Mouse (Mus musculus): ENCODE data around the gene Hoxb8.
A peak's percentile ranks its signal among the peaks of the same experiment; 100 is the strongest.

Hoxb8 gene

DNA sequence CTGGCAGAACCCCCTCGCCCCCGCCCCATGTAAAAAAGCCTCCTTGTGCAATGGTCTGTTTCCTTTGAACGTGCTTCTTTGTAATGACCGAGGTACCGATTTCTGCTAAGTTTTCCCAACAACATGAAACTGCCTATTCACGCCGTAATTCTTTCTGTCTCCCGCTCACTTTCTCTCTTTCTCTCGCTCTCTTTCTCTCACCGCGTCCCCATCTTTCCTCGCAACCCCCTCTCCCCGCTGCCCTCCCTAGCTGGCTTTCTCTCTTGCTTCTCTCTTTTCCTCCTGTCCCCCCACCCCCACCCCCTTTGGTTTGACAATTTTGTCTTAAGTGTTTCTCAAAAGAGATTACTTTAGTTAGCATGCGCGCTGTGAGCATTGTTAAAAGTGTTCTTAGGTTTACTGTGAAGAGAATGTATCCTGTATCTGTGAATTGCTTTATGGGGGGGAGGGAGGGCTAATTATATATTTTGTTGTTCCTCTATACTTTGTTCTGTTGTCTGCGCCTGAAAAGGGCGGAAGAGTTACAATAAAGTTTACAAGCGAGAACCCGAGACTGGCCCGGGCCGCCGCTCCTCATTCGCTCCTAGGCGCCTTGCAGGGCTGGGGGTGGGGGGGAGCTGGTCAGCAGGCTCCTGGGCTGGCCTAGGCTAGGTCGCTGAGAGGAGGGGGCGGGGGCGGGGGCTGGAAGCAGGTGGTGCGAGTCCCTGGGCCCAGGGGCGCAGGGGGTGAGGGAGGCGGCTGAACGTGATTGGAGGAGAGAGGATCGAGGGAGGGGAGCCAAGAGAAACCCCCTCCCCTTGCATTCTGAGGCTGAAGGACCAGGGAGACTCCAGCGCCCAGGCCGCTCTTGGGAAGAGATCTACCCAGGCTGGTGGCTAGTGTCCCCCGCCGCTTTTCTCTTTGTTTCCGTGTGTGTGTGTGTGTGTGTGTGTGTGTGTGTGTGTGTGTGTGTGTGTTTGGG is 3.3 kb downstream of the Hoxb8 start:
- DNase-seq (ENCODE audit: low spot score in 2 of 2), result no peak

DNA sequence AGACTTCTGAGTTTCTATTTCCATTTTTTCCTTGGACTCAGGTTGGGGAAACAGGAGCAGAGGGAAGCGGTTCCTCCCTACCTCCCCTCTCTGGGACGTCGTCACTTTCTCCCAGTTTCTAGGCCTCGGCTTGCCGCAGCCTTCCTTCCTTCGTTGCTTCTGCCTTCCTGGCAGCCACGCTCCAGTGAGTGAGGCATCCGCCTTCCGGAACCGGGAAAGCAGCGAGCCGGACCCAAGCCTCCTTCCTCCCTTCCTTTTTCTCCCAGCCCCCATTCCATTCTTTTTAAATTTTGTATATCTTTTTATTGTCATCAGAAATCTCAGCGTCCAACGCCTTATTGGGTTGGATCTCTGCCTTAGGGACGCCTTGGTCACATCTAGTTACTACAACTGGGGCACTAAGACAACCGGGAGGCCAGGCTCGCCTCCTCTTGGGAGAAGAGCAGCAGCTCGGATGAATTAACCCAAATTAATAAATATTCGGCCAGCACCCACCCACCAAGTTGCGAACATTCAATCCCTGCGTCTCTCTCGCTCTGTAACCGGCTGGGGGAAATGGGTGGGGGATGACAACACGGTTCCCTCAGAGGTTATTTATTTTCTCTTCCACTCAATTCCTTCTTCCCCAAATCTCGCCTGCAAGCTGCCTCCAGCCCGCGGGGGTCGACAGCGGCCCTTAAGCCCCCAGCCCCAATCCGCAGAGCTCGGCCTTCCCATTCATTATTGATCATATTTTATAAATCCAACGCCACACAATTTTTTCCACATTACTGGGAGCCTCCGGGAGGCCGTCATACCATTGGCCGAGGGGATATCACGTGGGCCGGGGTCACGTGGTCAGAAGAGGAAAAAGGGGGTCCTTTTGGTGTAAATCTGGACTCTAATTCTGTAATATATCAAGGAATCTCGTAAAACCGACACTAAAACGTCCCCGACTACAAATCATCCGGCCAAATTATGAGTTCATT is 4.3 kb downstream of the Hoxb8 start, which contains the start of gene Hoxb7:
TSS of gene Hoxb7 (plus strand) at position 853 of the 968 bp plus-strand sequence.
- DNase-seq (ENCODE audit: low spot score in 2 of 2), result no peak

DNA sequence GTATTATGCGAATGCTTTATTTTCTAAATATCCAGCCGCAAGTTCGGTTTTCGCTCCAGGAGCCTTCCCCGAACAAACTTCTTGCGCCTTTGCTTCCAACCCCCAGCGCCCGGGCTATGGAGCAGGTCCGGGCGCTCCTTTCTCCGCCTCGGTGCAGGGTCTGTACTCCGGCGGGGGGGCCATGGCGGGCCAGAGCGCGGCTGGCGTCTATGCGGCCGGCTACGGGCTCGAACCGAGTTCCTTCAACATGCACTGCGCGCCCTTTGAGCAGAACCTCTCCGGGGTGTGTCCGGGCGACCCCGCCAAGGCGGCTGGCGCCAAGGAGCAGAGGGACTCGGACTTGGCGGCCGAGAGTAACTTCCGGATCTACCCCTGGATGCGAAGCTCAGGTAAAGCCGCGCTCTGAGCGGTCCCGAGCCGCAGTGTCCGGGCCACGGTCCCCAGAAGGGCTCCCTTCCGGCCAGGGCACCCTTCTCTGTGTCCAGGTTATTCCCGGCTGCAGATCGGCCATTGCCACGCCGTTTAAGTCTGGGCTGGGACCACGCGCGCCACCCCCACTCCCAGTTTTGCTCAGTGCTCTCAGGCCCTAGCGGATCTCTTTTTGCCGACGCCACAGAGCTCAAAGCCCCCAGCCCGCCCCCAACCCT is 5.2 kb downstream of the Hoxb8 start:
- DNase-seq (ENCODE audit: low spot score in 2 of 2), result no peak

DNA sequence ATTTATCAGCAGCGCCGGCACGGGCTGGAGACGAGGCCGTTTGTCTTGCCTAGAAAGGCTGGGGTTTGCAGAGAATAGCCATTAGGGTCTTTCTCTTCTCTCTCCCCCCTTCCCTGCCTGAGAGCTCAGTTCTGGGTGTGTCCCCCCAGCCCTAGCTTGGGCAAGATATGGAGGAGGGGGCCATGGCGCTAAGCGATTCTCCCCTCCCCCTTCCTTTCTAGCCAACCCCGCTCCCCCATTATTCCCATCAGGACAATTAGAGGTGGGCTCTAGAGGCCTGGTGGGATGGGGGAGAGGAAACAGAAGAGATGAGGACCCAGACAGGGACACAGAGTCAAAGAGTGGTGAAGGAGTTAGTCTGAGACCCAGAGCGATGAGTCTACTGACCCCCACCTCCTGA is 5.7 kb downstream of the Hoxb8 start:
- no peak for DNase-seq (ENCODE audit: low spot score in 2 of 2)

DNA sequence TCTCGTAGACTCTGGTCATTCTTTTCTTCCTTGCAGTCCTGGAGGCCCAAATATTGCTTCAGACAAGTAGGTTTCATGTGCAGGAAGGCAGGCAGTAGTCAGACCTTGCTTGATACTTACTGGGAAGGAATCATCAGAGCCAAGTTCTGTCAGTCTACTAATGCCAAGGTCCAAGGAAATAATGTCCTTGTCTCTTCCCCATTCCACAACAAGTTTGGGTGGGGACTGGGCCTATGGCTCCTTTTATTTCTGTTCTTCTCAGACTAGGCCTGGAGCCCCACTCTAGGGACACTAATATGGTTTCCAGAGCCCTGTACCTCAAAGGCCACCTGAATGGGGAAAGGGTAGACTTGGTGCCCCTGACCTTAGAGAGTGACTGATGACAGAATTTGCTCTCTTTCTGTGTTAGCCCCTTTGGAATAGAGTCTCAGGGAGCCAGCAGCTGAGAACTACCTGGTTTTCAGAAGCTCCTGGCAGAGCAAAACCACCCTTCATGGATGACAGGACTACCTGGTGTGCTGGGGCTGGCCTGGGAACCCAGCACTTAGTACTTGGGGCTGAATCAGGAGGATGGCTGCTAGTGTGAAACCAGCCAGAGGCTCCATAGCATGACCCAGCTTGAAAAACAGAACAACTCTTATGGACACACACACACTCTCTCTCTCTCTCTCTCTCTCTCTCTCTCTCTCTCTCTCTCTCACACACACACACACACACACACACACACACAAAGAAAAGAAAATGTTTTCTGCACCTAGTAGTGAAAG is 6.9 kb downstream of the Hoxb8 start:
- DNase-seq (ENCODE audit: low spot score in 2 of 2), result no peak

DNA sequence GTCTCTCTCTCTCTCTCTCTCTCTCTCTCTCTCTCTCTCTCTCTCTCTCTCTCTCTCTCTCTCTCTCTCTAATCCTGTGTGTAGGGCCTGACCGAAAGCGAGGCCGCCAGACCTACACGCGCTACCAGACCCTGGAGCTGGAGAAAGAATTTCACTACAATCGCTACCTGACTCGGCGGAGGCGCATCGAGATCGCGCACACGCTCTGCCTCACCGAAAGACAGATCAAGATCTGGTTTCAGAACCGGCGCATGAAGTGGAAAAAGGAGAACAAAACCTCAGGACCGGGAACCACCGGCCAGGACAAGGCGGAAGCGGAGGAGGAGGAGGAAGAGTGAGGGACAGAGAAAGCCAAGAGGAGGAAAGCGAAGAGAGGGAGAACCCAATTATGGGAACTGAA is 7.6 kb downstream of the Hoxb8 start:
- no peak for DNase-seq (ENCODE audit: low spot score in 2 of 2)

DNA sequence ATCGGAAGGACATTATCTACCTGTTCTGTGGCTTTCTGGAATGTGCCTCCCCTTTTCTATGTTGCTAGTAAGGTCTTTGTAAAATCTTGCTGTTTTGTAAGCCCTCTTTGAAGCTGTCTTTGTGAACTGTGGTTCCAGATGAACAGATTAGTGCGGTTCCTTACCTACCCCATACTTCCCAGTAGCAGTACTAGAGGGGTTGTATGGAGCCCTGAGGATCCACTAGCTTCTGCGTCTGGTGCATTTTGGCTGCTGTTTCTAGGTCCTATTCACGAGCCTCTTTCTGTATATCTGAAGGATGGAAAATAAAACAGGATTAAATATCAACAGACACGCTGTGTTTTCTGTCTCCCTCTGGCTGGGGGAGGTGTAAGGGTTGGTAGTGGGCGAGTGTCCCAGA is 8.1 kb downstream of the Hoxb8 start:
- no peak for DNase-seq (ENCODE audit: low spot score in 2 of 2)

DNA sequence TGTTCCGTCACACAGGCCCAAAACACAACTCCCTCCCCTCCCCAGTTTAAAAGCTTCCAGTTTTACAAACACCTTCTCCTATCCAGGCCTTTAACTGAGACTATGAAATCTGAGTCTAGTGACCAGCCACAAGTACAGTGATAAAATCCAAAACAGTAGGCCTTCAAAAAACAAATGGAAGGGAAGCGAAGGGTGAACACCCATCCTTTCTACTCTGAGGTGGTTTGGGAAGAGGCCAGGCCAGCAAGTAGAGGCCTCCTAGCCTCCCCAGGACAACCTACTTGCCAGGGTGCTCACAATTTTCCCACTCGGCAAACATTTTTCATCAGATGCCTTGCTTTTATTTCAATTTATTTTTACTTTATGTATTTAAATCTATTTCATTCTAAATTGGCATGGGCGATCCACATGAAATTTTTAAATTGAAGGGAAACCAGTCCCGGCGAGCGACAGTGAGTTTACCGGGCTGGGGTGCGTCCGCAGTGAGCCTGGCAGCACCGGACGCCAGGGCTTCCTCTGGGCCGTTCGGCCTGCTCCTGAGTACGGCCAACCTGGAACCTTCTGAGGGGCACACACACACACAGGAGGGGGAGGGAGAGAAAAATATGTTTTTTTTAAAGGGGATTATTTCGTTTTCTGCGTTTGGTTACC is 9.1 kb downstream of the Hoxb8 start:
- no peak for DNase-seq (ENCODE audit: low spot score in 2 of 2)

DNA sequence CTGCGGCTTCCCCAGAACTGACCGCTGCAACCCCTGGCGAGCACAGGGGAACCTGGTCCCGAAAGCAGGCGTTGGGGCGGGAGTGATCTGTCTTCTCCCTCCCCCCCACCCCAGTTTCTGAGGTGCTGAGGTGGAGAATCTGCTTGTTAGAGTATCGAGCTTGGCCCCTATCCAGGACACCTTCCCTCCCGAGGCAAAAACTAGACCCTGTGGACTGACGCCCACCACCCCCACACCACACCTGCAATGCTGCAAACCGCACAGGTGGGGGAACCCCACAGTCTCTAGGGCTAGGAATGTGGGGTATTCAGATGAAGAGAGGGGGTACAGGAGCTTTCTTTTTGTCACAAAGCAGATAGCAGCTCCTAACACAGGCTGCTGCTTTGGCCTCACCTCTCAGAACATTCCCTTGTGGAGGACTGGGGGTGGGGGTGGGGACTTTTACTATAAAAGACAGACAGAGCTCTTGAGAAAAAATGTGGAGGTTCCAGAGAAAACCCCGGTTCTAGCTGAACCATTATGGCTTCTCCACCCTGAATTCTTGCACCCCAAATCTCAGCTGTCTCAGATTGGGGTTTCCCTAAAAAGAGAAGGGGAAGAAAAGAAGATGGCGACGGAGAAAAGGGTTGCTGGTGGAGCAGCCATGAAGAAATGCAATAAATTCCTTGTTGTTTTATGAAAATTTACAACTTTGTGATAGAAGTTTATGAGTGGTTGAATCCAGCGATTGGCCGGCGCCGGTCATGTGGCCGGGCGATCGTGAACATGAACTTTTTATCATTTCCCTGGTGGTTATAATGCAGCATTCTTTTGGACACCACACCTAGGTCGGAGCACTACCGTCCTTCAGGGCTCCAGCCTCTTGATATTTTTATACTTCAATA is 10.2 kb downstream of the Hoxb8 start, which contains the start of gene Hoxb6:
TSS of gene Hoxb6 (plus strand) at position 796 of the 884 bp plus-strand sequence.
- DNase-seq (ENCODE audit: low spot score in 2 of 2), result no peak

DNA sequence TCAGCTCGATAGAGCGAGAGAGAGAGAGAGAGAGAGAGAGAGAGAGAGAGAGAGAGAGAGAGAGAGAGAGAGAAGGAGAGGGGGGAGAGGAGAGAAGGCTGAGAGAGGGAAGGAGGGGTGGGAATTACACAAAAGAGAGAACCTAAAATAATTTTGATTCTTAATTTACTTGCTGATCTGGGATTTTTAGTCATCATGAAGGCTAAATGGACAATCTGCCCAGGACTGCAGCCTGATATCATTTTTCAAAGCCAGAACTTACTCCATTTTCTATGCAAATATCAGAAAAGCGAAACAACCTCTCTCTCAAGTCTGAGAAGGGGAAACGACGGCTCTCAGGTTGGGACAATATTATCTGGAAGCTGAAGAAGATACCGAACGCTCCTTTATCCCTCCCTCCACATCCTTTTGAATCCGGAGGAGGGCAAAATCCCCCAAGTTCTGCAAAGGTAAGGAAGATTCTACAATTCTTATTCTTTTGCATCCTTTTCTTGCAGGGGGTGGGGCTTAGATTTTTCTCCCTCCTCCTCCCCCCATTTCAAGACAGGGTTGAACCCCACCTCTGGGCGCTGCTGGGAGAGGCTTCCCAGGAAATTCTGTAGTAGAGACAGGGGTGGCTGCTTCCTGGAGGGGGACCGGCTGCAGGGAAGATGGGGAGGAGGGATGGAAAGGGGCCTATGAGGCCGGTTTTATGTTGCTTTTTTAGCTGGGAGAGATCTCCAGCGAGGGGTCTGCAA is 11.0 kb downstream of the Hoxb8 start:
- DNase-seq (ENCODE audit: low spot score in 2 of 2), result no peak

DNA sequence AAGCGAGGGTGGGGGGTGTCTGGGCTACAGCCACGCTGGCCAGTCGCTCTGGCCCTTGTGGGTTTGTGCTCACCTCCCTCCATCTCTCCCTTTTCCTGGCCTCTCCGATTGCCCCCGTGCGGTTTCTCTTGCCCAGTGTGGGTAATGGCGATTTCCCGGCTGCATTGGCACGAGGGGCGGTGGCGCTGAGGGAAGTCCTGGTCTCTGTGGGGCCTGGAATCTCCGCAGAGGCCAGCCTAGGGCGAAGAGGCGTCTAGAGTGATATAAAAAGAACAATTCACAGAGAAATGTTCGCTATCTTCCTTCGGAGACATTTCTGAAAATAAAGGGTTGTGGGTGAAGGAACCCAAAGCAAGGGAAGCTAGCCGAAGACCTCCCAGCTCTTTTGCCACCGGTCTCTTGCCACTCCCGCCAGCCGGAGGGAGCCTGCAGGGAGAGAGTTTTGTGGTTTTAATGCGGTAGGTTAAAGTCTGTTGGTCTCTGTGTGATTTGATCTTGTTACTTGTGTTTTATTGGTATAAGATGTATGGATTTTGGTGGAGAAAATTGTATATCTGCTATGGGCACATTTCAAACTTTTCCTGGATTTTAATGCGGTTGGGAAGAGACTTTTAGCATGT is 11.7 kb downstream of the Hoxb8 start:
- no peak for DNase-seq (ENCODE audit: low spot score in 2 of 2)

DNA sequence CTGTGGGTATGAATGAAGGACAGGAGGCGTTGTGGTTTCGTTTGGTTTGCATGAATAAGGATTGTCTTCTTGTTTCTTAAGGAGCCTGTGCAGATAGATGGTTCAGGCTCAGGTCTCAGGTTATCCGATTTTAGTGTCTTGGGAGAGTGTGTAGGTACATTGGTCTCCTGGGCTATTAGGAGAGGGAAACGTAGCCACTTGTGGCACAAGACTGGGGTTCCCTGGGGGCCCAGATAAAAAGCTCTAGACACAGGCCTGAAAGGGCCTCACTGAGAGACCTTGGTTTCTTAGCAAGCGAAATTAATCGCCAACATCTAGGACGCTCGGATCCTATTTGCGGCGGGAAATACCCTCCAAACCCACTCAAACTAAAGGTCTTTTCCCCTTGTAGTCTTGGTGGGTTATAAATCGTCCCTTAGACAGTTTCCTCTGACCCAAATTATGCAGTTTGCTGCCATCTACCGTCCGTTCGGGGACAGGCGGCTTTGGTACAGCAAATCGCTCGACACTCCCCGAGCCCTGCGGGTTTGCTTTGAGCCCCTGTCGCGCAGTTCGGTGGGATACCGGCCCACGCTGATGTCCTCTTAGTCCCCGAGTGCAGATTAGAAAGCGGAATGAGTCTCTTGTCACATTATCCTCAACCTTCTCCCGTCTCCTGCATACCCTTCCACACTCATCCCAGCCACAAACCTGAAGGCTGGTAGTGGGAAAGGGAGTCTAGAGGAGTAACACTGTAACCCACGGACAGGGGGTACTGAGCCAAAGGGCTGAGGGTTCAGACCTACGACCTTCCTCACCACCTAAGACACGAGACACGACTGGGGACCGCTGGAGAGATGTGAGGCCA is 12.8 kb downstream of the Hoxb8 start:
- DNase-seq (ENCODE audit: low spot score in 2 of 2), result peak; percentile 39 to 40

DNA sequence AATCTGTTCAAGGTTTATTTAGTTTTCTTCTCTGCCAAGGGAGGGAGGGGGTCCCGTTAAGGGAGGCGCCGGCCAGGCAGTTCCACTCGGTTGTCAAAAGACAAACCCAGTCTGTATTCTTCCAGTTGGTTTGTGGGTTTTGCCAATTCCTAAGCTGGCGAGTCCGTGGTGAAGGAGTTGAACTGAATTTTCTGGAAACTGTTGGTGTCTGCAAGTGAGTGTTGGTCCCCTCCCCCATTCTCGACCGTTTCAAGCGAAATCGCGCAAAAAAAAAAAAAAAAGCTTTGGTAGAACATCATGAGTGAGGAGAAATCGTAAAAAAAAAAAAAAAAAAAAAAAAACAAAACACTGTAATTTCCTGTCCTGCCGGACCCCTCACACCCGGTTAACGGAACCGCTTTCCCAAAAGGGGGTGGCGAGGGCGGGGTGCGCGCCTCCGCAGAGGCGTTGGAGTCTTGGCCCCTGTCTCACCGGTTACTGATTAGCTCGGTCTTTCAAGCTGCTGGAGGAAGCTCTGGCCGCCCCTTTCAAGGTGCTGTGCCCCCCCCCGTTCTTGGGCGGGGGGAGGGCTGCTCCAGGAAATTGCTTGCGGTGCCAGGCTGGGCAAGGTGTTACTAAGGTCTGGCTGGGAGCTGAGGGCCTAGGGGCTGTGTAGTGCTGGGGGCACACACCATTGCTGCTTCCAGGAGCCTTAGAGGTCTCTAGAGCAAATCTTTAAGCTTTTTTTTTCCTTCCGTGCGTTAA is 13.6 kb downstream of the Hoxb8 start:
- no peak for DNase-seq (ENCODE audit: low spot score in 2 of 2)

DNA sequence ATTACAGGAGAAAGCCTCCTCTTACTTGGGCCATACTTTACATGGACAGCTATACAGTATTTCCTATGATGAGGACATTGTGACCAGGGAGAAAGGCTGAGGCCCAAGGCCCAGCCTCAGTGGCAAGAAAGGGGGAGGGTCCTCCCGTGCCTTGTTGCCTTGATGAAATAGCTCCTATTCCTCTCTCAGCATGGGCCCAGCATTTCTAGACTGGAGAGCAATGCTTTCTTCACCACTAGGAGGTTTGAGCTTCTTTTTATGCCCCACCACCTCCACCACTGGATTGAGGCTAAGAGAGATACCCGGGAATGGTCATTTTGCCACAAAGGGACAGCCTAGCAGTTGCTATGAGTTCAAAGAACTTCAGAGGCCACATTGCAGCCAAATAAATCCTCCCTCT is 15.3 kb downstream of the Hoxb8 start:
- DNase-seq (ENCODE audit: low spot score in 2 of 2), result no peak

DNA sequence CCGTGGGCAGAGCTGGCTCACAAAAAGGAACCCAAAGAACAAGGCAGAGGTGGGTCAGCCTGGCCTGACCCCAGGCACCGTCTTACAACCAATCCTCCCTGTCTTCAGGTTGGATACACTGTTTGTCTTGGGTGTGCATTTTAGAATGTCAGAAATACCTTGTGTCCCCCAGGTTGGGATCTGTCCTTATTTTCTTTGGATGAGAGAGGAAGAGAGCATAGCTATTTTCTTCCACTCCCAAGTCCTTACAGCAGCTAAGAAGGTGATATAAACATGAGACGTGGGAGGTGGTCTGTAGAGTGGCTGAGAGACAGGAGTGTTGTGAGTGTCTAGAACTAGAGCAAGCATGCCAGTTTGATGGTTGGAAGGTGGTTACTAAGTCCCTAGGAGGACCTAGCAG is 15.7 kb downstream of the Hoxb8 start:
- DNase-seq (ENCODE audit: low spot score in 2 of 2), result no peak

DNA sequence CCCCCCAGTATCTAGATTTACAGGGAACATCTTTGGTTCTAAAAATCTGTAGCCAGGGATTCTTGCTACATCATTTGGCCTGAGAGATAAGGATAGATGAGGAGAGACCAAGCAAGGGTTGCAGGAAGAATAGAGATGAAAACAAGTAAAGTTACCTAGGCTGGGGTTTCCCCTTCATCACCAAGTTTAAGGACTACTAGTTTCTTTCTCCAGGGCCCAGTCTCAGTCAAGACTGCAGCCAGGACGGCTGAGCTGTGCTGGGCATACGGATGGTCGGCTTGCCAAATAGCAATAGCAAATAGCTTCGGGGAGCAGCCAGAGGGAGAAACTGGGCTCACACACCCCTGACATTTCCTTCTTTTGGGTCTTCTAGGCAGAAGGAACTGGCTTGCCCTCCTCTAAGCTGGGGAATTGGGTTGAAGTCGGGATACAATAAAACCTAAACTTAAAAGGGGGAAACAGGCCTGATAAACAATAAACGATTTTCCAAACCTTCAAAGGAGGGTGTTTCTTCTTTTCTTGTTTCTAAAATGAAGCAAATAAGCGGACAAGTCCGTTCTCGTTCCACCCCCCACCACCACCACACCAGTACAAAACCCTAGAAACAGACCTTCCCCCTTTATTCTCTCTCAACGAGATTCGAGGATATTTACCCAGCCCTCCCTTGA is 16.4 kb downstream of the Hoxb8 start:
- DNase-seq (ENCODE audit: low spot score in 2 of 2), result no peak

All from frontal cortex, postnatal 25 days (tissue).